Mouse (Mus musculus) CD4-positive helper T cell, adult 2 months (primary cell): ENCODE measurements around the gene Calm1.
"Not testable (repeated sequence)": the region's sequence is repeated elsewhere in the genome, so short reads cannot be mapped to it uniquely, and the experiment has no call there.

Source experiments
- DNase-seq: peaks from one replicate; pipeline ENCODE4 v3.0.0-alpha.2; 2012; ENCODE audit warnings: low read depth, missing footprints, low spot score

Gene Calm1

GRCm38 (mm10) chr12:100198967-100199660 lies at the start of gene Calm1:
Gene Calm1 (plus strand): TSS chr12:100199435.
- DNase-seq, result peak; percentile 96

- DNase-seq, result no peak
Observed at GRCm38 (mm10) chr12:100152466-100152865, 46.8 kb upstream of the Calm1 start.

- DNase-seq, result peak; percentile 93
Observed at GRCm38 (mm10) chr12:100159261-100159975, 39.8 kb upstream of the Calm1 start, which contains the start of gene Nrde2. Gene Nrde2 (minus strand): TSS chr12:100159653.

GRCm38 (mm10) chr12:100164991-100165500 lies 34.2 kb upstream of the Calm1 start:
- peak; percentile 82 for DNase-seq

- peak; percentile 34 for DNase-seq
Observed at GRCm38 (mm10) chr12:100166177-100166576, 33.1 kb upstream of the Calm1 start.

- no peak for DNase-seq
Observed at GRCm38 (mm10) chr12:100166939-100167338, 32.3 kb upstream of the Calm1 start.

GRCm38 (mm10) chr12:100167502-100167901 lies 31.7 kb upstream of the Calm1 start:
- DNase-seq, result no peak

GRCm38 (mm10) chr12:100167931-100168871 lies 31.0 kb upstream of the Calm1 start:
- peak; percentile 69 for DNase-seq

GRCm38 (mm10) chr12:100172481-100172880 lies 26.8 kb upstream of the Calm1 start:
- DNase-seq, result no peak

GRCm38 (mm10) chr12:100176469-100177056 lies 22.7 kb upstream of the Calm1 start:
- DNase-seq, result no peak

- no peak for DNase-seq
Observed at GRCm38 (mm10) chr12:100178898-100179440, 20.3 kb upstream of the Calm1 start.

GRCm38 (mm10) chr12:100180802-100181201 lies 18.4 kb upstream of the Calm1 start:
- no peak for DNase-seq

- peak; percentile 29 for DNase-seq
Observed at GRCm38 (mm10) chr12:100182676-100183075, 16.6 kb upstream of the Calm1 start.

- DNase-seq, result no peak
Observed at GRCm38 (mm10) chr12:100183970-100184369, 15.3 kb upstream of the Calm1 start.

GRCm38 (mm10) chr12:100184976-100185375 lies 14.3 kb upstream of the Calm1 start:
- not testable (repeated sequence) for DNase-seq

- no peak for DNase-seq
Observed at GRCm38 (mm10) chr12:100185897-100186296, 13.3 kb upstream of the Calm1 start.

- no peak for DNase-seq
Observed at GRCm38 (mm10) chr12:100186376-100186775, 12.9 kb upstream of the Calm1 start.

GRCm38 (mm10) chr12:100187013-100187755 lies 12.1 kb upstream of the Calm1 start:
- peak; percentile 98 for DNase-seq

- DNase-seq, result peak; percentile 58
Observed at GRCm38 (mm10) chr12:100187756-100188430, 11.3 kb upstream of the Calm1 start.

- no peak for DNase-seq
Observed at GRCm38 (mm10) chr12:100190802-100191201, 8.4 kb upstream of the Calm1 start.
